Mouse (Mus musculus) forebrain, embryonic 16.5 days (tissue): ENCODE measurements around the gene Tshz3. TPM values are rescaled to one million over a fixed set of nuclear protein-coding genes. Genes with fewer than 3 reads are reported as not detected.

Experiments
- ATAC-seq: fragments of 200-750 bp; cut with Nextera tagmentation; 2 replicates; pipeline ENCODE4 v1.8.0; 2017; ENCODE audit warnings: mild to moderate bottlenecking, moderate library complexity
- H3K27ac ChIP-seq: fragments of 300-500 bp; sonication (generic); 2 replicates; pipeline ENCODE4 v1.5.1; 2014; ENCODE audit warnings: low read length, control low read depth
- H3K27me3 ChIP-seq: fragments of 300-500 bp; sonication (generic); replicated peaks from 2 replicates; pipeline ENCODE4 v1.6.1; 2014; ENCODE audit warnings: low read length; ENCODE audit not compliant: control insufficient read depth, insufficient read depth
- H3K36me3 ChIP-seq: fragments of 300-500 bp; sonication (generic); 2 replicates; pipeline ENCODE4 v1.6.1; 2014; ENCODE audit not compliant: control insufficient read depth, insufficient read depth
- H3K4me1 ChIP-seq: fragments of 300-500 bp; sonication (generic); replicated peaks from 2 replicates; pipeline ENCODE4 v1.6.1; 2014; ENCODE audit warnings: low read length; ENCODE audit not compliant: control insufficient read depth, insufficient read depth
- H3K4me2 ChIP-seq: fragments of 300-500 bp; sonication (generic); 2 replicates; pipeline ENCODE4 v1.6.1; 2014; ENCODE audit warnings: mild to moderate bottlenecking, low read length, control low read depth
- H3K4me3 ChIP-seq: fragments of 300-500 bp; sonication (generic); replicated peaks from 2 replicates; pipeline ENCODE4 v1.5.1; 2014; ENCODE audit warnings: mild to moderate bottlenecking, low read length, control low read depth
- H3K9ac ChIP-seq: fragments of 300-500 bp; sonication (generic); replicated peaks from 2 replicates; pipeline ENCODE4 v1.6.1; 2014; ENCODE audit warnings: low read depth, low read length, control low read depth
- H3K9me3 ChIP-seq: fragments of 300-500 bp; sonication (generic); 2 replicates; pipeline ENCODE4 v1.6.1; 2016; ENCODE audit warnings: low read length; ENCODE audit not compliant: control insufficient read depth
- WGBS: fragments of 180-500 bp; shearing (Covaris S2); extraction: QIAGEN DNeasy Blood & Tissue Kit; methylation state at CpG from one replicate; pipeline ENCODE4 v1.1.7; 2014; 5-methylcytosine and 5-hydroxymethylcytosine counted together
- polyA plus RNA-seq: library from polyadenylated mRNA; unstranded; fragments of >200 nt; fragmentation: Nextera tagmentation; extraction: Ambion mirVana; gene quantifications from 2 replicates; pipeline ENCODE4 v1.2.1, GENCODE M21; 2015

Gene Tshz3
- polyA plus RNA-seq, 1 experiment from 2014 or later = 38.7 TPM

DNA sequence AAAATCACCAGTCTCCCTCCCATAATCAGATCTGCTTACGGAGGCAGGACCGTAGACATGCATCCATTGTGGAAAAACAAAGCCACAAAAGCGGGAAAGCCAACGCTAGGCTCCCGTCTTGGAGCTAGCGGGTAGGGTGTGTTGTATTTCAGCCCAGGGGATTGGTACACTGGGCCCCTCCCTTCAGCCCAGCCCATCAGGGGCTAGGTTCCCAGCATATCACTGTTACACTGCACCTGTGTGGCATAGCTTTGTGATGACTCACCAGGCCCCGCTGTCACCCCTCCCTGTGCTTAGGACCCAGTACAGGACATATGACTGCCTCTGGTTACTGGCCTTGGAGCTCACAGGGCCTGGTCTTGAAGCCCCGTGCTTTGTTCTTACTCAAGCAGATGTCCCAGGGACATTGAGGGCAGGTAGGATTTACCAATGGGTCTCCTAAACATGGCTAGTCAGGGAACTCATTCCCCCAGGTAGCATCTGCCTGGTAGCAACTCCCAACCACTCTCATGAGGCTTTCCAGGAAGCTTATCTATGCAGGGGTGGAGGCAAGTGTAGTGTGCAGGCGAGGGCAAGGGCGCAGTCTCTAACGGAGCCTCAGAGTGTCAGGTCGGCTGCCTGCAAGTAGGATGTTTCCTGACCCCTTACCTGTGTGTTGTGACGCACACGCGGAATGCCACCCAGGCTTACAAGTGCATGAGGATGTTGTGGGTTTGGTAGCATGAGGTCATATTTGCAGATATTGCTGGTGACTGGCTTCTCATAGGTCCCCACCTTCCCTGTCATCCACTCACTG, 98.7 kb downstream of the Tshz3 start:
- 77% methylated on average over 15 of the region's 15 CpGs for WGBS
- Histone ChIP-seq H3K27me3 (no peaks in the 10 kb centered on the region), H3K4me2 (no peak overlapping the region), H3K4me3 (no peak overlapping the region), H3K9me3 (no peaks in the 10 kb centered on the region), H3K36me3 (no peaks in the 10 kb centered on the region), H3K4me1 (no peaks in the 10 kb centered on the region), H3K9ac (no peak overlapping the region), H3K27ac (no peak overlapping the region)
- ATAC-seq = no peak
